Comparison of ENCODE assay signal across 16 mouse cellular contexts in genomic region chr9:109031686-109032085, GRCm38 (mm10). TPM values are rescaled to one million over a fixed set of nuclear protein-coding genes. Genes with fewer than 3 reads are reported as not detected.
DNase-seq lines count a peak whose midpoint lies in the region.
"Had no signal": no experiment of that assay in that cellular context is flagged by ENCODE, and none has a peak within 500 bp of the region (broad histone marks: within the 10 kb centered on the region; RNA-seq: fewer than 3 reads in every experiment).

No protein-coding gene starts in this region.

- peak; percentile 4 to 12 for DNase-seq in gastrocnemius, postnatal 4 days (ENCODE audit: low spot score in 2 of 2)
- no peak for DNase-seq in gastrocnemius, postnatal 10 days
- peak; percentile 2 for DNase-seq in kidney, postnatal 10 days
- no peak for DNase-seq in kidney, adult 8-10 months
- peak; percentile 4 for DNase-seq in thymus, postnatal 4 days
- DNase-seq in thymus, postnatal 14 days: no peak
- DNase-seq: adrenal gland, adult 8-10 months; adrenal gland, postnatal 14 days; adrenal gland, postnatal 36 days; B cell, adult 2 months; cerebellum, adult 11-12 months; cerebellum, adult 2 months; cerebellum, adult 9-10 months; cerebellum, postnatal 10 days; cerebellum, postnatal 25 days had no signal

RNA-seq across cellular contexts. Expression of gene Shisa5, which starts 6.7 kb away (rescaled TPM):
- total RNA-seq in gastrocnemius, postnatal 4 days (2021): 10 to 100 TPM; 50.6 to 54.3 TPM
- total RNA-seq in gastrocnemius, postnatal 10 days (2021): 10 to 100 TPM; 30.9 to 39.2 TPM

RNA-seq across cellular contexts. Expression of gene Trex1, which starts 27.8 kb away (rescaled TPM):
- 10 to 100 TPM; 10.3 to 12.0 TPM for total RNA-seq in gastrocnemius, postnatal 4 days (2021)
- 10 to 100 TPM; 10.8 to 11.4 TPM for total RNA-seq in gastrocnemius, postnatal 10 days (2021)

RNA-seq across cellular contexts. Expression of gene Pfkfb4, which starts 40.1 kb away (rescaled TPM):
- 10 to 100 TPM; 17.2 to 21.4 TPM for total RNA-seq in gastrocnemius, postnatal 4 days (2021)
- 10 to 100 TPM; 26.9 TPM for total RNA-seq in gastrocnemius, postnatal 10 days (2021)

RNA-seq across cellular contexts. Expression of gene Atrip, which starts 42.2 kb away (rescaled TPM):
- total RNA-seq in gastrocnemius, postnatal 4 days (2021): 10 to 100 TPM; 10.4 to 13.5 TPM
- total RNA-seq in gastrocnemius, postnatal 10 days (2021): 10 to 100 TPM in 1 of 2 experiments, 1 to 10 TPM in 1; 7.6 to 11.6 TPM

RNA-seq across cellular contexts. Expression of gene Ucn2, which starts 45.9 kb away (rescaled TPM):
- 1 to 10 TPM; 2.9 to 3.8 TPM for total RNA-seq in gastrocnemius, postnatal 4 days (2021)
- total RNA-seq in gastrocnemius, postnatal 10 days (2021): 1 to 10 TPM in 1 of 2 experiments, under 1 TPM in 1; 0.82 to 1.2 TPM
- total RNA-seq: CH12.LX had no signal

Comparison
In these comparisons a context has a peak if more than half of its experiments do, and no peak if none do; other contexts are left out.
1. DNase-seq: peak in gastrocnemius, postnatal 4 days (2 of 2), kidney, postnatal 10 days (single experiment) and thymus, postnatal 4 days (single experiment); none in gastrocnemius, postnatal 10 days (single experiment), kidney, adult 8-10 months (0 of 2) and thymus, postnatal 14 days (single experiment).